Mouse (Mus musculus): ENCODE data around the gene Tm4sf19. TPM values are rescaled to one million over a fixed set of nuclear protein-coding genes. Genes with fewer than 3 reads are reported as not detected.
"Not testable (repeated sequence)": the region's sequence is repeated elsewhere in the genome, so short reads cannot be mapped to it uniquely, and the experiment has no call there.

Tm4sf19 gene
- polyA plus RNA-seq, 2 experiments, result 0.04 TPM; not detected in 1

DNA sequence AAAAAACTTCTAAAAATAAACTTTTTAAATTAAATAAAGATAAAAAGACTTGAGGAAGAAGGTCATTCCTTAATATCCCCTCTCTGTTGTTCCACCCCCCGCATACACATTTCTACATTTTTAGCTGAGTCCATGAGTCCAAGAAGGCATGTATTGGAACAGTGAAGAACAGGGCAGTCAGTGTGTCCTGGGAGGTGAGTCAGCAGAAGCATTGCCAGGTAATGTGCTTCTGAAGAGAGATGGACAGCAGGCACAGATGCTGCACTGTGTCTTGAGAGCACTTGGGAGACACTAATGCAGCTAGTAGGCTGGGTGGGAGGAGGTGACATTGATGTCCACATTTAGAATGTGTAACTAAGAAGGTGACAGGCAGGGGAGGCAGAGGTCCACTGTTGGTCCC, 37.0 kb downstream of the Tm4sf19 start:
- H3K9me3 ChIP-seq (ENCODE audit: control insufficient read depth, low read length), result no peaks in the 10 kb centered on the region
- 90% methylated on average over 1 of the region's 1 CpGs for WGBS (ENCODE audit: insufficient replicate concordance)
- no peak for TF ChIP-seq CTCF (IDR thresholded peaks at IDR 0.05; ENCODE audit: low read depth)
- no peak for TF ChIP-seq EP300 (IDR thresholded peaks at IDR 0.05; ENCODE audit: low read depth)
- ATAC-seq (ENCODE audit: insufficient read depth) (no peak), DNase-seq (ENCODE audit: low read depth in 3 of 3, low spot score in 3 of 3) (no peak)
- H3K4me3 ChIP-seq (ENCODE audit: insufficient read depth in 1 of 2, low read depth in 2 of 2, low read length in 2 of 2), result no peak overlapping the region
- H3K27ac ChIP-seq, result no peak overlapping the region
- no peak overlapping the region for H3K4me2 ChIP-seq (ENCODE audit: low read depth)
- H3K27me3 ChIP-seq (ENCODE audit: control insufficient read depth, insufficient read depth, low read length), result no peaks in the 10 kb centered on the region
- H3K4me1 ChIP-seq (replicated peaks; ENCODE audit: control insufficient read depth in 2 of 2, insufficient read depth in 2 of 2, low read length in 1 of 2), result peaks cover 13 to 20% of the 10 kb centered on the region in 2 experiments
- H3K9ac ChIP-seq (replicated peaks), result no peak overlapping the region
- H3K36me3 ChIP-seq (replicated peaks; ENCODE audit: control insufficient read depth, insufficient read depth, low read depth), result peaks cover 21% of the 10 kb centered on the region

- Histone ChIP-seq H3K9me3 (ENCODE audit: control insufficient read depth, low read length) (no peaks in the 10 kb centered on the region), H3K4me2 (ENCODE audit: low read depth) (no peak overlapping the region), H3K9ac (replicated peaks) (no peak overlapping the region), H3K4me1 (replicated peaks; ENCODE audit: control insufficient read depth in 2 of 2, insufficient read depth in 2 of 2, low read length in 1 of 2) (peaks cover 18 to 23% of the 10 kb centered on the region in 2 experiments), H3K27me3 (ENCODE audit: control insufficient read depth, insufficient read depth, low read length) (no peaks in the 10 kb centered on the region), H3K4me3 (ENCODE audit: insufficient read depth in 1 of 2, low read depth in 2 of 2, low read length in 2 of 2) (no peak overlapping the region), H3K36me3 (replicated peaks; ENCODE audit: control insufficient read depth, insufficient read depth, low read depth) (peaks cover 17% of the 10 kb centered on the region), H3K27ac (no peak overlapping the region)
- DNase-seq (ENCODE audit: low read depth in 3 of 3, low spot score in 3 of 3) (no peak), ATAC-seq (ENCODE audit: insufficient read depth) (no peak)
- WGBS (ENCODE audit: insufficient replicate concordance), result 80% methylated on average over 3 of the region's 3 CpGs
- TF ChIP-seq EP300 (IDR thresholded peaks at IDR 0.05; ENCODE audit: low read depth) (no peak), CTCF (IDR thresholded peaks at IDR 0.05; ENCODE audit: low read depth) (no peak)
Measured at GRCm38 (mm10) chr16:32441432-32441831, 41.1 kb downstream of the Tm4sf19 start.

- peaks cover 40 to 42% of the 10 kb centered on the region in 2 experiments for H3K4me1 ChIP-seq (replicated peaks; ENCODE audit: control insufficient read depth in 2 of 2, insufficient read depth in 2 of 2, low read length in 1 of 2)
- H3K9me3 ChIP-seq (ENCODE audit: control insufficient read depth, low read length); H3K36me3 ChIP-seq (replicated peaks; ENCODE audit: control insufficient read depth, insufficient read depth, low read depth); DNase-seq (ENCODE audit: low read depth in 3 of 3, low spot score in 3 of 3); H3K27me3 ChIP-seq (ENCODE audit: control insufficient read depth, insufficient read depth, low read length); H3K4me3 ChIP-seq (ENCODE audit: insufficient read depth in 1 of 2, low read depth in 2 of 2, low read length in 2 of 2); ATAC-seq (ENCODE audit: insufficient read depth): not testable (repeated sequence)
- H3K27ac ChIP-seq, result peak overlapping the region; percentile 33
- peak overlapping the region; percentile 14; the same call in 1 of the 2 replicates for H3K9ac ChIP-seq (replicated peaks)
- 25% methylated on average over 3 of the region's 3 CpGs for WGBS (ENCODE audit: insufficient replicate concordance)
- peak overlapping the region; percentile 25; the same call in 1 of the 2 replicates for H3K4me2 ChIP-seq (ENCODE audit: low read depth)
Measured at GRCm38 (mm10) chr16:32444615-32445014, 44.3 kb downstream of the Tm4sf19 start.

DNA sequence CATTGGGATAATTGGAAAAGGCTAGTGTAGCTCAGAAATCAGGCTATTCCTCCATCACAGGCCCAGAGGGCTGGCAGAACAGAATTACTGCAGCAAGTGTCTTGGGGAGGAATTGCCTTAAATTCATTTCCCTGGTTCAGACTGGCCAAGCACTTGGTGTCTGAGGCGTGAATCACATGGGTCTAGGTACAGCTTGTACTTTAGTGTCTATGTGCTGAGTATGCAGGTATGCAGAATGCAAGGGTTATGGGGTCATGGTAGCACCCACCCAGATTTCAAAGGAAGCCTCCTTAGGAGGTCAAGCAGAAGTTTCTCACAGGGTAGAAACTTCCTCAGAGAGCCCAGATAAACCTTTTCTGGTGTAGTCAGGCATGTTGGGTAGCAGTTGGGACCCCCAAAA, 45.3 kb downstream of the Tm4sf19 start:
- Histone ChIP-seq H3K36me3 (replicated peaks; ENCODE audit: control insufficient read depth, insufficient read depth, low read depth) (peaks cover 2% of the 10 kb centered on the region), H3K9me3 (ENCODE audit: control insufficient read depth, low read length) (no peaks in the 10 kb centered on the region), H3K9ac (replicated peaks) (no peak overlapping the region), H3K27ac (no peak overlapping the region), H3K4me3 (ENCODE audit: insufficient read depth in 1 of 2, low read depth in 2 of 2, low read length in 2 of 2) (no peak overlapping the region), H3K27me3 (ENCODE audit: control insufficient read depth, insufficient read depth, low read length) (no peaks in the 10 kb centered on the region), H3K4me1 (replicated peaks; ENCODE audit: control insufficient read depth in 2 of 2, insufficient read depth in 2 of 2, low read length in 1 of 2) (peaks cover 48 to 51% of the 10 kb centered on the region in 2 experiments), H3K4me2 (ENCODE audit: low read depth) (no peak overlapping the region)
- ATAC-seq (ENCODE audit: insufficient read depth) (no peak), DNase-seq (ENCODE audit: low read depth in 3 of 3, low spot score in 3 of 3) (no peak)
- TF ChIP-seq EP300 (IDR thresholded peaks at IDR 0.05; ENCODE audit: low read depth), result no peak
- no peak for TF ChIP-seq CTCF (IDR thresholded peaks at IDR 0.05; ENCODE audit: low read depth)
- WGBS (ENCODE audit: insufficient replicate concordance), result 86% methylated on average over 1 of the region's 1 CpGs

GRCm38 (mm10) chr16:32446563-32447138, 46.3 kb downstream of the Tm4sf19 start:
- Histone ChIP-seq H3K9ac (replicated peaks) (no peak overlapping the region), H3K4me1 (replicated peaks; ENCODE audit: control insufficient read depth in 2 of 2, insufficient read depth in 2 of 2, low read length in 1 of 2) (peaks cover 59 to 62% of the 10 kb centered on the region in 2 experiments), H3K4me2 (ENCODE audit: low read depth) (no peak overlapping the region), H3K4me3 (ENCODE audit: insufficient read depth in 1 of 2, low read depth in 2 of 2, low read length in 2 of 2) (no peak overlapping the region), H3K36me3 (replicated peaks; ENCODE audit: control insufficient read depth, insufficient read depth, low read depth) (peaks cover 3% of the 10 kb centered on the region), H3K9me3 (ENCODE audit: control insufficient read depth, low read length) (no peaks in the 10 kb centered on the region), H3K27me3 (ENCODE audit: control insufficient read depth, insufficient read depth, low read length) (no peaks in the 10 kb centered on the region), H3K27ac (no peak overlapping the region)
- 52% methylated on average over 2 of the region's 2 CpGs for WGBS (ENCODE audit: insufficient replicate concordance)
- DNase-seq (ENCODE audit: low read depth in 3 of 3, low spot score in 3 of 3) (no peak), ATAC-seq (ENCODE audit: insufficient read depth) (no peak)
- TF ChIP-seq EP300 (IDR thresholded peaks at IDR 0.05; ENCODE audit: low read depth), result no peak
- TF ChIP-seq CTCF (IDR thresholded peaks at IDR 0.05; ENCODE audit: low read depth), result no peak
